Mouse (Mus musculus) lung, embryonic 16.5 days (tissue): Measurements from ENCODE around the gene Appl1. TPM values are rescaled to one million over a fixed set of nuclear protein-coding genes. Genes with fewer than 3 reads are reported as not detected.
"Not testable (repeated sequence)": the region's sequence is repeated elsewhere in the genome, so short reads cannot be mapped to it uniquely, and the experiment has no call there.

ENCODE experiments used
- ATAC-seq: fragments of 200-750 bp; cut with Nextera tagmentation; 2 replicates; pipeline ENCODE4 v1.8.0; 2017; ENCODE audit warnings: low read depth, mild to moderate bottlenecking, moderate library complexity
- H3K27ac ChIP-seq: fragments of 300-500 bp; sonication (generic); 2 replicates; pipeline ENCODE4 v1.5.1; 2014; ENCODE audit warnings: mild to moderate bottlenecking, control low read depth, low read length
- H3K27me3 ChIP-seq: fragments of 300-500 bp; sonication (generic); 2 replicates; pipeline ENCODE4 v1.6.1; 2014; ENCODE audit warnings: low read depth, low read length, mixed read lengths; ENCODE audit not compliant: control insufficient read depth, insufficient read depth
- H3K36me3 ChIP-seq: fragments of 300-500 bp; sonication (generic); 2 replicates; pipeline ENCODE4 v1.6.1; 2014; ENCODE audit warnings: low read length; ENCODE audit not compliant: control insufficient read depth, insufficient read depth
- H3K4me1 ChIP-seq: fragments of 300-500 bp; sonication (generic); replicated peaks from 2 replicates; pipeline ENCODE4 v1.6.1; 2014; ENCODE audit warnings: low read length, mixed read lengths; ENCODE audit not compliant: control insufficient read depth, insufficient read depth
- H3K4me2 ChIP-seq: fragments of 300-500 bp; sonication (generic); 2 replicates; pipeline ENCODE4 v1.6.1; 2014; ENCODE audit warnings: low read depth, low read length, control low read depth
- H3K4me3 ChIP-seq: fragments of 300-500 bp; sonication (generic); 2 replicates; pipeline ENCODE4 v1.5.1; 2014; ENCODE audit warnings: mild to moderate bottlenecking, low read length, control low read depth
- H3K9ac ChIP-seq: fragments of 300-500 bp; sonication (generic); 2 replicates; pipeline ENCODE4 v1.6.1; 2014; ENCODE audit warnings: low read length, control low read depth
- H3K9me3 ChIP-seq: fragments of 300-500 bp; sonication (generic); 2 replicates; pipeline ENCODE4 v1.6.1; 2016; ENCODE audit warnings: low read length; ENCODE audit not compliant: control insufficient read depth
- WGBS: fragments of 180-500 bp; shearing (Covaris S2); extraction: QIAGEN DNeasy Blood & Tissue Kit; methylation state at CpG from one replicate; pipeline ENCODE4 v1.1.7; 2014; 5-methylcytosine and 5-hydroxymethylcytosine counted together
- polyA plus RNA-seq: library from polyadenylated mRNA; unstranded; fragments of >200 nt; fragmentation: Nextera tagmentation; extraction: Ambion mirVana; gene quantifications from 2 replicates; pipeline ENCODE4 v1.2.1, GENCODE M21; 2015

The Appl1 gene
- polyA plus RNA-seq, 1 experiment from 2014 or later = 33.2 TPM

DNA sequence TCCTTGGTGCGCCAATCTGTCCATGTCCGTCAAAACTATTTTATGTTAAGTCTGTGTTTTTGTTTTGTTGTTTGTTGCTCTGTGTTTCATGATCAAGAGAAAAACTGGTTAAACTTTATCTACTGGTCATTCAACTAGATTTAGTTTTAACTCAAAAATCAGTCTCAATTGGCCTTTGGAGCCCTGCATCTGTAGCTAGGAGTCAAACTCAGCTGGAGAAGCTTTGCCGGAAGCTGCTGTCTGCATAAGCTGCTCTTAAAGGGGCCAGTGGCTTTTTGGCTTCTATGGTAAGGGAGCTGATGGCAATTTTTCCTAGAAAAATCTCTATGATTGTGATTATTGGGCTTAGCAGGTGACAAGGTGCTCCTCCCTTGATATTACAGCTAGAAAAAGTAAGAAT lies 36.1 kb downstream of the Appl1 start:
- Histone ChIP-seq H3K4me1 (no peaks in the 10 kb centered on the region), H3K27me3 (no peaks in the 10 kb centered on the region), H3K4me3 (no peak overlapping the region), H3K4me2 (no peak overlapping the region), H3K9me3 (no peaks in the 10 kb centered on the region), H3K36me3 (no peaks in the 10 kb centered on the region), H3K9ac (no peak overlapping the region), H3K27ac (no peak overlapping the region)
- no peak for ATAC-seq
- 92% methylated on average over 3 of the region's 3 CpGs for WGBS

DNA sequence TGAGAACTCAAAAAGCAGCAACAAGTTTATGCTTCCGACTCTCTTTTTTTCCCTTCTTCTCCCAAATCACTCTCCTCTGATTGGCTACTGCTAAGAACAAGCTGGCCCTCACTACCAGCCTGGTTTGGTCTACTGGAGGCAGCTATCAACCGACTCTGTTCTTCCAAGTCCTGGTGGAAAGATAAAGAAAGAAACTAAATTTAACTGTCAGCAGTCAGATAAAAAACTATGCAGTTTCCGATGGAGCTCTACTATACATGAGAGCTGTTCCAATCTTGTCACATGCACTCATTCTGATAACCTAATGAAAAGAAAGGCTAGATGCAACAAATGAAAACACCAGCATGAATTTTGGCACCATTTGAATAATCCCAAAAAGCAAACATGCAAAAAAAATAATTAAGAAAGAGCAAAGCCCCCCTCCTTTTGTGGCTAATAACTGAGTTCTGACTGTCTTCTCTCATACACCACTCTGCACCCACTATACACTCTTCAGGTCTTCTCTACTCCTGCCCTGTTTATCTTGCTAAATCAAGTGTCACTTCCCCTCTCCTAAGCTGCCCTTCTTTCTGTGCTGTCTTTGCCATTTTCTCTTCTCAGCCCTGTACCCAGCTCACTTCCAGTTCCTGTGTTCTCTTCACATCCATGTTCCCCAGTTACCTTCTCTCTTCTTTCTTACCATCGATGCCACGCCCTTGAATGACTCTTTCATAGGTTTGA lies 47.2 kb downstream of the Appl1 start:
- ATAC-seq = no peak
- peaks cover 16% of the 10 kb centered on the region for H3K36me3 ChIP-seq

DNA sequence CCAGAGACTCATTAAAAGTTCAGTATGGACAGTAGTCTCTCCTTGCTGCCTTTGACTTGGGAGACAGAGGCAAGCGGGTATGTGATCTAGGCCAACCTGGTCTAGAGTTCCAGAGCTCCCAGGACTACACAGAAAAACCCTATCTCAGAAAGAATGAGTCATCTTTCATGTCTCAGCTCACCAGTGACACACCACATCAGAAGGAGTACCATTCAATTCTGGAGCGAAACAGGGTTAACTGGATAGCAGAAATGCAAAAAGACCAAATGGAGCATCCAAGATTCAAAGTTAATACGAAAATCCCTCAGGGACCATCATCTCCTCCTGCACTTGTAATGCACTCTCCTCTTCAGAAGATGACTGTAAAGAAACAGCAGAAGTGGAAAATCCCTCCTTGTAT lies 51.7 kb downstream of the Appl1 start:
- no peaks in the 10 kb centered on the region for H3K27me3 ChIP-seq
- ATAC-seq = no peak
- no peak overlapping the region for H3K4me3 ChIP-seq
- H3K9ac ChIP-seq = no peak overlapping the region
- peaks cover 6% of the 10 kb centered on the region; the same call in 1 of the 2 replicates for H3K36me3 ChIP-seq
- H3K4me1 ChIP-seq = no peaks in the 10 kb centered on the region
- H3K27ac ChIP-seq = no peak overlapping the region
- H3K9me3 ChIP-seq = no peaks in the 10 kb centered on the region
- H3K4me2 ChIP-seq = no peak overlapping the region
- 87% methylated on average over 3 of the region's 3 CpGs for WGBS

More for the DNA sequence above, 47.2 kb downstream of the Appl1 start:
- Histone ChIP-seq H3K4me2 (no peak overlapping the region), H3K27me3 (no peaks in the 10 kb centered on the region), H3K27ac (no peak overlapping the region), H3K4me3 (no peak overlapping the region), H3K9ac (no peak overlapping the region), H3K4me1 (no peaks in the 10 kb centered on the region), H3K9me3 (no peaks in the 10 kb centered on the region)
- 79% methylated on average over 5 of the region's 5 CpGs for WGBS

DNA sequence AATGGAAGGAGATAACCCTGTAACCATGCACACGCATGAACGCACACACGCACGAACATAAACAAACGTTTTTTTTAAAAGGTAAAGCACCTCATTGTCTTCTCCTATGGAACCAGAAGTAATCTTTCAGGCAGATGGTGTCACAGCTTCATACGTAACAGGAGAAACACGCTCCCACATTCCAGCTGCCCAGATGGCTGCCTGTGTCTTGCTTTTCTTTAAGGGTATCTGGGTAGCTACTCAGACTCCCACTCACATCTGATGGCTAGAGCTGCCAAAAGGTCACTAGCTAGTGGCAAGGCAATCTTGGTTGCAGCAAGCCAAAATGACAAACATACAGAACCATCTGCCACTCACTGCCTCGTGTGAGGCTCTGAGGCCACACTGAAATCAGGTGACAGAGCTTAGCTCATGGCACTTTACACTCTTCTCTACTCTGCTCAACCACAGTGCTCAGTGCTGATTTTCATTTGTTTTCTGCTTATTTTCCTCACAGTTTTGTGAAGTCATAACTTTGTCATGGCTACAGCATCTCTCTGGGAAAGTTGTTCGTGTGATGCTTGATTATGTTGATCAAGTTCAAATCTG lies 57.3 kb downstream of the Appl1 start:
- H3K27ac ChIP-seq = no peak overlapping the region
- no peak overlapping the region for H3K4me3 ChIP-seq
- no peak overlapping the region for H3K4me2 ChIP-seq
- H3K27me3 ChIP-seq = no peaks in the 10 kb centered on the region
- WGBS = 78% methylated on average over 9 of the region's 9 CpGs
- no peaks in the 10 kb centered on the region for H3K4me1 ChIP-seq
- no peaks in the 10 kb centered on the region for H3K9me3 ChIP-seq
- no peak overlapping the region for H3K9ac ChIP-seq
- H3K36me3 ChIP-seq = no peaks in the 10 kb centered on the region; the same call in 1 of the 2 replicates
- ATAC-seq = no peak

DNA sequence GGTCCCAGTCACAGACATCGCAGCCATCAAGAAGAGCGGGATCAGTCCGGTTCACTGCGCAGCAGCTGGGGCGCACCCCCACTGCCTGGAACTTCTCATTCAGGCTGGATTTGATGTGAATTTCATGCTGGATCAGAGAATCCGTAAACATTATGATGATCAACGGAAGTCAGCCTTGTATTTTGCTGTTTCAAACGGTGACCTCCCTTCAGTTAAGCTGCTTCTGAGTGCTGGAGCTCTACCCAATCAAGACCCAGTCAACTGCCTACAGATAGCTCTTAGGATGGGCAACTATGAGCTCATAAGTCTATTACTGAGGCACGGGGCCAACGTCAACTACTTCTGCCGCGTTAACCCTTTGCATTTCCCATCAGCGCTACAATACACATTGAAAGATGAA lies 59.2 kb downstream of the Appl1 start:
- no peaks in the 10 kb centered on the region for H3K27me3 ChIP-seq
- H3K4me3 ChIP-seq = no peak overlapping the region
- no peaks in the 10 kb centered on the region for H3K36me3 ChIP-seq
- 86% methylated on average over 13 of the region's 13 CpGs for WGBS
- H3K27ac ChIP-seq = no peak overlapping the region
- no peaks in the 10 kb centered on the region for H3K4me1 ChIP-seq
- no peak overlapping the region for H3K4me2 ChIP-seq
- H3K9ac ChIP-seq = no peak overlapping the region
- no peaks in the 10 kb centered on the region for H3K9me3 ChIP-seq
- no peak for ATAC-seq

DNA sequence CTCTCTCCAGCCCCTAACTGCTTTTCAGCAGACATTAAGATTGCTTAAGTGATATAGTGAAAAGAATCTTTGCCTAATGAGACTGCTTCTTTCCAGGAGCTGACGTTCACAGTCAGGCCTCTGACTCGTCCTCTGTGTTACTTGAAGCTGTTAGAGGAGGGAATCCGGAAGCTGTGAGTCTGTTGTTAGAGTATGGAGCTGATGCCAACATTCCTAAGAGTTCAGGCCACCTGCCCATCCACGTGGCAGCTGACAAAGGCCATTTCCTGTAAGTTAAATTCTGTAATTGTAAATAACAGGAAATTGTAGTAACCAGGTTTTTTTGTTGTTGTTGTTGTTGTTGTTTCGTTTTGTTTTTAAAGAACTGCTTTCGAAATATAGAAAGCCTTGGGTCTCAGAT lies 59.8 kb downstream of the Appl1 start:
- Histone ChIP-seq H3K9ac (no peak overlapping the region), H3K27ac (no peak overlapping the region), H3K9me3 (no peaks in the 10 kb centered on the region), H3K36me3 (no peaks in the 10 kb centered on the region), H3K4me2 (no peak overlapping the region), H3K27me3 (no peaks in the 10 kb centered on the region), H3K4me1 (no peaks in the 10 kb centered on the region), H3K4me3 (no peak overlapping the region)
- WGBS = 45% methylated on average over 6 of the region's 6 CpGs
- ATAC-seq = no peak

DNA sequence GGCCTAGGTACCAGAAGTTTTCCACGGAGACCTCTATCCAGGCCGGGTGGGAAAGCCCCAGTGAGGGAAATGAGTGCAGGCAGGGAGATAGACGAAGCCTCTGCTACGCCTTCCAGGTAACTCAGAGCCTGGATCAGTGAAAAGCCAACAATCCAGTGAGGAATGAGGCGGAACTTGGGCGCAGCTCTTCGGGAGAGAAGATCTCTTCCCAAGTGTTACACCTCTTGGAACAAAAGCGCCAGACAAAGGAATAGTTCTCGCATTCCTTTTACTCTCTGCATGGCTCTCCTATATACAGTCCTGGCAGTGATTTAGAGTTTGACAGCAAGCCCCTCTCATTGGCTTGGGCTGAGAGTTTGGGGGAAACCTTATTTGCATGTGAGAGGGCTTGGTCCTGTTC lies 60.6 kb downstream of the Appl1 start:
- H3K4me2 ChIP-seq, H3K27ac ChIP-seq, H3K9ac ChIP-seq, H3K36me3 ChIP-seq, ATAC-seq, H3K9me3 ChIP-seq, H3K4me1 ChIP-seq, H3K27me3 ChIP-seq, H3K4me3 ChIP-seq: not testable (repeated sequence)
- 44% methylated on average over 9 of the region's 9 CpGs for WGBS

DNA sequence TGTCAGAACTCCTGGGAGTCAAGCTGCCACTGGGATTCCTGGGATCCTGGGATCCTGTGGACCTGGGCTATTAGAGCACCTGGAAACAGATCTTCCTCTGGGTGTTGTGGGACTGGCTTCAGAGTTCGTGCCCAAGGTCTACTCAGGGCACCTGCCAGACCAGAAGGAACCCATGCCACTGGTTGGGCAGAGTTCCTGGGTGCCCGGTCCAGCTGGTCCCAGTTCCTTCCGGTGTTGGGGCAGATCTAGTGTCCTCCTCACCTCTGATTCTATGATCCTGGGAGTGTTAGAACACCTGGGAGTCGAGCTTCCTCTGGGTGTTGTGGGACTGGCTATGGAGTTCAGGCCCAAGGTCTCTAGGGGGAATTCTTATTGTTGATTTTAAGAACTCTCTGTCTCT lies 63.6 kb downstream of the Appl1 start:
- H3K4me1 ChIP-seq = no peaks in the 10 kb centered on the region
- H3K36me3 ChIP-seq = no peaks in the 10 kb centered on the region
- H3K27me3 ChIP-seq = no peaks in the 10 kb centered on the region
- ATAC-seq = no peak
- no peaks in the 10 kb centered on the region for H3K9me3 ChIP-seq
- 80% methylated on average over 4 of the region's 4 CpGs for WGBS
- no peak overlapping the region for H3K9ac ChIP-seq
- H3K4me3 ChIP-seq = no peak overlapping the region
- no peak overlapping the region for H3K4me2 ChIP-seq
- H3K27ac ChIP-seq = no peak overlapping the region

DNA sequence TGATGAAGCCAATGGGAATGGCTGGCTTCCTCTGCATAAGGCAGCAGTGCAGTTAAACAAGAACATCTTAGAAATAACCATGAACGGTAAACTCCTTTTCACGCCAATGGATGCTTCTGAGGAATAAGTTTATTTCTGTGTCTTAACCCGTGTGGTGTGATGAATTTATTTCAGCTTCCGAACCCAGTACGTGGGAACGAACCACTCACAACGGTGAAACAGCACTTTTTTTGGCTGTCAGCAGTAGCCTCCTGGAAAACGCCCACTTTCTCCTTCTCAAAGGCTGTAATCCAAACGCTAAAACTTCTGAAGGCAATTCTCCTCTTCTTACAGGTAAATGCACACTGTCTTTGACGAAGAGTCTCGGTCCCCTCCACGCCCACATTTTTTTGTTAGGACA lies 70.1 kb downstream of the Appl1 start:
- 84% methylated on average over 12 of the region's 12 CpGs for WGBS
- H3K4me1 ChIP-seq = no peaks in the 10 kb centered on the region

More for the DNA sequence above, 70.1 kb downstream of the Appl1 start:
- H3K4me2 ChIP-seq = no peak overlapping the region
- no peak overlapping the region for H3K9ac ChIP-seq
- no peak overlapping the region for H3K27ac ChIP-seq
- no peaks in the 10 kb centered on the region for H3K27me3 ChIP-seq
- no peak overlapping the region for H3K4me3 ChIP-seq
- H3K36me3 ChIP-seq = no peaks in the 10 kb centered on the region
- ATAC-seq = no peak
- no peaks in the 10 kb centered on the region for H3K9me3 ChIP-seq
